Mouse (Mus musculus) monocyte, adult 59 days (primary cell): ENCODE results near the gene Npc1l1. TPM values are rescaled to one million over a fixed set of nuclear protein-coding genes. Genes with fewer than 3 reads are reported as not detected.

Experiments used
- total RNA-seq, 2 experiments: library from RNA; stranded (reverse); gene quantifications; one replicate each; pipeline ENCODE4 v1.2.4; 2023

Gene Npc1l1
- total RNA-seq: under 1 TPM in 1 of 2 experiments, not detected in 1; 0.12 TPM

DNA sequence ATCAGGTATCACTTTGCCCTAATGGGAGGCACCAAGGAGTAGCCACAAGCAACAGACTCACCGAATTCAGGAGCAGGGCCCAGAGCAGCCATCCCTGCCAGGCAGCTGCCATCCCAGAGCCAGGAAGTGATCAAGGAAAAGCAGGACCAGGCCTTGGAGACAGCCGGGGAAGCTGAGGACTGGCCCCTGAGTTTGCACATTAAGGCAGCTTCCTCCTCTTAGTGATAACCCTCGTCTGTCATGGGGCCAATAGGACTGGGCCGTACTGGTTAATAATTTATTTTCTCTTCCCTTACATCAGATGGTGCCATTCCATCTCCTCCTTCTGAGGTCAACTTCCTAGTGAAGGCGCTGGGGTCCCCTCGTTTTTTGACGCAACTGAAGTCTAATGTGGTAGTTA lies at the start of gene Npc1l1:
TSS of gene Npc1l1 (minus strand) at position 132 of the 400 bp plus-strand sequence.

DNA sequence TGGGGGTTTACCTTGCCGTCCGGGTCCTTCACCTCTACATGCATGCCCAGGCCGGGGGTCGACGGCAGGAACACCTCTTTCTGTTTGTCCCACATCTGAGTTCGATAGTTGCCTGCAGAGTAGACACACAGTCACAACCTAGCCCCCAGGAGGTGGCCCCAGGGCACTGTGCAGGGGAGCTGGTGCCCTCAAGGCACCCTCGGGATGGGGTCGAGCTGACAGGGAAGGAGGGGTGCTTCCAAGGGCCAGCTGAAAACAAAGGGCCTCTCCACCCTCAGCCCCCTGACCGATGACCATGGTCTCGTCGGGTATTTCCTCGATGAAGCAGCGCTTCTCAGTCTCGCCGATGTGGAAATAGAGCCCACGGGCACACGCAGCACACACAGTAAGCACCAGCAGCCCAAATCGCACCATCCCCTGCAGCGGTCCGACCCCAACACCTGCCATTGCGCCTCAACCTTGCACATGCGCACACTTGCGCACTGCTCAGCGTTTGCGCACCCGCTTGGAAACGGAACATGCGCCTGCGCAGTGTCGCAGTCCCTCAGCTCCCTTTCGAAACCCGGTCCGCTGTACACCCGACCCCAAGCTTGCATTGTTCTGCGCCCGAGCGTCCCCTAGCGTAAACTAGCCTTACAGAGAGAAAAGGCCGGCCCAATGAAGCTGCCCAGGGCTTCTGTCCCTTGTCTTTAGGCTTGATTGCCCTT lies 44.6 kb upstream of the Npc1l1 start, which contains the start of gene Tmed4:
TSS of gene Tmed4 (minus strand) at position 484 of the 707 bp plus-strand sequence.

DNA sequence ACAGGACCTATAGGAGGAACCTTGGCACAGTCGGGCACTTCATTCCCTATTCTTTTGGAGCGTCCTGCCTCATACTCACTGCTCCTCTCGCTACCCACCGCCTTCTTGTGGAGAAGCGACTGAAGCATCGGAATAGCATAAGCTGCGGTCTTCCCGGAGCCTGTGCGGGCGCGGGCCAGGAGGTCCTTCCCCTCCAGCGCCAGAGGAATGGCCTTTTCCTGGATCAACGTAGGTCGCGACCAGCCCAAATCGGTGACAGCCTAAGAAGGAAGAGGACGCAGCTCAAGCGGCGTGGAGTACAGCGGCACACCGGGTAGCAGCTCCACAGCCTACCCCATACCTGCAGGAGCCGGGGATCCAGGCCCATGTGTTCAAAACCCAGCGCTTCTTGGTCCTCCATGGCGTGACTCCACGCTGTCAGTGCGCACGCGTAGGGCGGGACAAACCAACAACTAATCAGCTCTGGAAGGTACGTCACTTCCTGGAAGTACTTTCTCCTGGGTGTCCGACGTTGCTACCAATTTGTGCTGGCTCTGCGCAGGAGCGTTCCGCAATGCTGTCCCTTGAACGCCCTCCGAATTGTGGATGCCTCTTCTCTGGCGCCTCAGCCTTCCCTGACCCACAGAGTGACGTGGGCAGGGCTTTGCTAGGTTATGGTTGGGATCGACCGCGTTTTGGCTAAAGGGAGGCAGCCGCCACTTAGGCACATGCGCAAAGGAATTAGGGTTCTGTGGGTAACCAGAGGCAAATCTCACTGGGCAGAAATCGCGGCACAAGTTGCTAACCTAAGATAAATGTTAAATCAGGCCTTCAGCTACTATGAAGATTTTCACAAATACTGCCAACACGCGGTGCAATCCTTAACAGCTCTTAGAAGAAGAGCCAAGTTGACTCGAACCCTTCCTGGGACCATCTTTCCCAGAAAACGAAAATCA lies 37.6 kb upstream of the Npc1l1 start, which contains the start of gene Ddx56:
TSS of gene Ddx56 (minus strand) at position 453 of the 935 bp plus-strand sequence.

DNA sequence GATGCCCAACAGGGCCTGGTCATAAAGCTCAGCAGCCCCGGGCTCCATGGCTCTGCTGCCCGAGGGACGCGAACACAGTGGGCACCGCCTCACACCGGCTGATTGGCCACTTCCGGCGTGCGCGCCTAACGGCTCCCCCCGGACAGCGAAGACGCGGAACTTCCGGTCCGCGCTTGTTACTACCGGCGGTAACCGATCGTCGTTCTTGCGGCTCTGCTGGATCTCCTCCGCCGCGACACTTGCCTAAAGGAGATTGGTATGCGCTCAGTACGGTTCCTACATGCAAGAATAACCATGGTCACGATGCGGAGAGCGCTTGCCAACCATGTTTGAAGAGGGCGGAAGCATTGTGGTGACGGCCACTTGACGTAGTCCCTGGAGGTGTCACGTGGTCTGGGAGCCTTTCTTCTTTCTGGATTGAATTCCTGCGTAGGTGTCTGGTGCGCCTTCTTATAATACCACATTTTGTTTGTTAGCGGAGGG lies 29.8 kb downstream of the Npc1l1 start, which contains the start of gene Nudcd3:
TSS of gene Nudcd3 (minus strand) at position 329 of the 483 bp plus-strand sequence.

DNA sequence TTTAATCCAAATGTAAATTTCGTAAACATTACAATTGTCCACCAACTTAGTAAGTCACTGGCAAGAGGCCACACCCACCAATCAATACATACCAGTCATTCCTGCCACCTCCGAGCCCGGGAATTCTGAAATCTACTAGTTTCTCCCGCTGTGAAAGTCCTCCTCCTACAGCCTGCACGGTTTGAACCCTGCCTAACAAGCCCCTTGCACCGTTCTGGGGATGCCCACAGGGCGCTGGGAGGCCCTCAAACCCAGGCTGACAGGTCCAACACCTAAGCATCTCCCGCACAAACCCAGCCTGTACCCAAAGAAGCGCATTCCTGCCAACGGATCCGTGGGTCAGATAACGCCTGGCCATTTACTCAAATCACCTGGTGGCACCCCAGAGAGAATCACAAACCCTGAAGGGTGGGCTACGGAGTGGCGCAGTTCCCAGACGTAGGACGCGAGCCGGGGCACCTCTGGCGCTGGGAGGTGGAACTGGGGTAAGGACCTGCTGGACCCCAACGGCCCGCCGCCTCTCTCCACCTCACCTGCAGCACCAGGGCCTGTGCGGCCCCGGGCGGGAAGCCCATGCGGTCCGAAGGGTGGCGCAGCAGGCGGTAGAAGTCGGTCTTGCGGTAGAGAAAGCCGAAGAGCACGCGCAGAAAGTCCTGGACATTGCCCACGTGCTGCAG lies 30.4 kb downstream of the Npc1l1 start, which contains the start of gene A730071L15Rik:
TSS of gene A730071L15Rik (plus strand) at position 620 of the 677 bp plus-strand sequence.

Other genes starting within 250 kb of the Npc1l1 start
- gene Camk2b, start 163.8 kb downstream of the Npc1l1 start, total RNA-seq: 1 to 10 TPM; 1.7 to 2.4 TPM
- not detected for gene A730071L15Rik, start 30.1 kb downstream of the Npc1l1 start, total RNA-seq
- gene Nudcd3, start 29.7 kb downstream of the Npc1l1 start, total RNA-seq: 10 to 100 TPM; 39.6 to 42.5 TPM
- gene Ddx56, start 37.6 kb upstream of the Npc1l1 start, total RNA-seq: 10 to 100 TPM; 31.4 to 32.1 TPM
- 10 to 100 TPM; 41.3 to 44.7 TPM for gene Tmed4, start 44.7 kb upstream of the Npc1l1 start, total RNA-seq
- 100 to 1,000 TPM; 151 to 152 TPM for gene Ogdh, start 61.5 kb upstream of the Npc1l1 start, total RNA-seq
- gene Zmiz2, start 158.9 kb upstream of the Npc1l1 start, total RNA-seq: 100 to 1,000 TPM; 127 to 142 TPM
- gene Ppia, start 185.3 kb upstream of the Npc1l1 start, total RNA-seq: 1,000 to 10,000 TPM in 1 of 2 experiments, 100 to 1,000 TPM in 1; 735 to 1,042 TPM
- gene H2afv, start 214.3 kb upstream of the Npc1l1 start, total RNA-seq: 10 to 100 TPM; 29.2 to 34.9 TPM
- gene Purb, start 245.8 kb upstream of the Npc1l1 start, total RNA-seq: 10 to 100 TPM; 44.9 to 45.6 TPM